Mouse (Mus musculus): ENCODE results near the gene Jade1.

Gene Jade1

DNA sequence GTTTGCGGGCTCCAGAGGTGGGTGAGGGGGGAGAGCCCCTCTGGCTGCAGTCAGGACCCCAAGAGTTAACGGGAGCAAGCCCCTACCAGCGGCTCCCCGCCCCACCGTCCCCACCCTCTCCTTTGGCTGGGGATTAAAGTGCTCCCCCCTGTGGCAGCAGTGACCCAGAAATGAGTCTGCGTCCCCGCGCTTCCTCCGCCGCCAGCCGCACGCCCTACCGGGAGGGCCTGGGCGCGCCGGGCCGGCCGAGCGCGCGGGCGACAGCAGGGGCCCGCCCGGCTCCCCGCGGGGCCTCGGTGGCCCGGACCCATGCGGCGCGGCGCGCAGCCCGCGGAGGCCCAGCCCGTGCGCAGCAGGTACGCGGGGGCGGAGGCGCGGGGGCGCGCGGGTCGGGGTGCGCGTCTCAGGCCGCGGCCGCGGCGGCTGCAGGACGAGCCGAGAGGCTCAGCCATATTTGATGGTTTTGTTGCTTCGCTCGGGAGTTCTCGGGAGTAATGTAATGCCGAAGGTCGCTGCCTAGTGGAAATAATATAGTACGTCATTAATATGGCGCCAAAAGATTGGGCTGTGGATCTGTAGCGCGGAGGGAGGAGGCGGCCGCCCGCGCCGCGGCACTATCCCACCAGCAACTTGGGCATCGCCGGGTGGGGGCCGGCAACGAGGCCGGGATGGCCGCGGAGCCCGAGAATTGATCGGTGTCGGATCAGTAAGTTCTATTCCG is 7.8 kb downstream of the Jade1 start:
- no peak for TF ChIP-seq GATA4 (IDR thresholded peaks at IDR 0.05; ENCODE audit: insufficient replicate concordance, low read length)

- no peak for TF ChIP-seq GATA4 (IDR thresholded peaks at IDR 0.05; ENCODE audit: insufficient replicate concordance, low read length)
These were observed 8.5 kb downstream of the Jade1 start for GRCm38 (mm10) chr3:41563997-41564396.

GRCm38 (mm10) chr3:41564471-41565213 is 9.1 kb downstream of the Jade1 start:
- no peak for TF ChIP-seq GATA4 (IDR thresholded peaks at IDR 0.05; ENCODE audit: insufficient replicate concordance, low read length)

DNA sequence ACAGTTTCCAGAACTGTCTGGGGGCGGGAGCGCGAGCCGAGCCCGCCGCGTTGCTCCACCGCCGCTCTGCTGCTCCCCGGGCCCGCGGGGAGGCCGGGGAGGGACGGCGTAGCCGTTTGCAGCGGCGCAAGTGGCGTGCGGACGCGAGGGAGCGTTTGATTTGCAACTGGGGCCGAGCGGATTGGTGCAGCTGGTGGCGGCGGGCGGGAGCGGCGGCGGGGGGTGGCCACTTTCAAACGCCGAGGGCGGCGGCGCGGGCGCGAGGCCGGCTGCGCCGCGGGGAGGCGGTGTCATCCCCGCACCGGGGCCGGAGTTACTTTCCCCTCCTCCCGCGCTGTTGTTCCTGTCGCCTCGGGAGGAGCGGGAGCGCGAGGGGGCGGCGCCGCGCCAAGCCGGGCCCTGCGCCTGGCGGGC is 9.9 kb downstream of the Jade1 start:
- TF ChIP-seq GATA4 (IDR thresholded peaks at IDR 0.05; ENCODE audit: insufficient replicate concordance, low read length) = no peak

- no peak for TF ChIP-seq GATA4 (IDR thresholded peaks at IDR 0.05; ENCODE audit: insufficient replicate concordance, low read length)
These were observed 10.4 kb downstream of the Jade1 start for GRCm38 (mm10) chr3:41565955-41566354.

DNA sequence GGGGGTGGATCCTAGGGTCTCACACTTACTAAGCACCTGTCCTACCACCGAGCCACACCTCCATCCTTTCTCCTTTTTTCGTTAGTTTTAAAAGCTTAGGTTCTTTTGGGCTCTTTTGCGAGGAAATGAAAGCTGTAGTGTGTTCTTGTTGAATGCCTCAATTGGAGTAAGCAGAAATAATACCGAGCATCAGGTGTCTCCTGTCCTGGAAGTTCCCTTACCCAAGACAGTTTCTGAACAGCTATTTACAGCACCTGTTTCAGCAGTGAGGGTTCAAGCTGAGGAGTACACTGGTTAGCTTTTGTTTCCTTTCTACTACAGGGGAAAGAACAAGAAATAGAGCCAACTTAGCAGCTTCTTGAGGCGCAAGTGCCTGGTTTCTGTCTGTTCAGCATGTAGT is 14.4 kb downstream of the Jade1 start:
- no peak for TF ChIP-seq GATA4 (IDR thresholded peaks at IDR 0.05; ENCODE audit: insufficient replicate concordance, low read length)

GRCm38 (mm10) chr3:41572131-41572530 is 16.6 kb downstream of the Jade1 start:
- no peak for TF ChIP-seq GATA4 (IDR thresholded peaks at IDR 0.05; ENCODE audit: insufficient replicate concordance, low read length)

DNA sequence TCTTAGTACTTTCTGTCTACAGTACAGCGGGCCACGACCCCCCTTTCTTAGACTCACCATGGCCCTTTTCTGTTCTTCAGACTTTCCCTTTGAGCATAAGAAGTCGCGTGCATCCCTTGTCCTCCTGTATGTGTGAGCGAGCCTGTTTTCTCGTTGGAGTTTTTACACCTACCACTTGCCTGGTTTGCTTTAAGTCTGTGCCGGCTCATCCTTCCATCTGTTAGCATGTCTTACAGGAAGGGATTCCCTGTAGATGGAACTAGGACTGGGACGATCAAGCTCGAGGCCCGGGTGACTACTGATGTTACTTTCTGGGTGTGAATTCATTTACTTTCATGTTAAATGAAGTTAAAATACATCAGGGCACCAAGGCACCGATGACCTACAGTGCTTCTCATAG is 17.4 kb downstream of the Jade1 start:
- TF ChIP-seq GATA4 (IDR thresholded peaks at IDR 0.05; ENCODE audit: insufficient replicate concordance, low read length) = no peak

DNA sequence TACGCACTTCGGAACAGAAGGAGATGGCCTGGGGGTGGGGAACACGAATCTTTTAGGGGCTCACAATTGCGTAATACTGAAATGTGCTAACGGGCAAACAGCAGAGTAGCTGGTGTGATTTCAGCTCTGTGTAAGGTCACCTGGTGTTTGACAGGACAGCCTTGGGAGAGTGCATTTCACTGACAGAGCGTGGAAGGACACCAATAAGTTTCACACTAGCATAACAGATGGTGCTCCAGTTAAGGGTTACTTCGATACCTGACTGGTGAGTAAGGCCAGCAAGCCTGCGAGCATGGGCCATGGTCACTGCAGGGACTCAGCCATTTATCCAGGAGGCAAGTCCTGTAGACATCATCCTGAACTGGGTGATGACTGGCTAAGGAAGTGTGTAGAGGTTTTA is 18.7 kb downstream of the Jade1 start:
- no peak for TF ChIP-seq GATA4 (IDR thresholded peaks at IDR 0.05; ENCODE audit: insufficient replicate concordance, low read length)

DNA sequence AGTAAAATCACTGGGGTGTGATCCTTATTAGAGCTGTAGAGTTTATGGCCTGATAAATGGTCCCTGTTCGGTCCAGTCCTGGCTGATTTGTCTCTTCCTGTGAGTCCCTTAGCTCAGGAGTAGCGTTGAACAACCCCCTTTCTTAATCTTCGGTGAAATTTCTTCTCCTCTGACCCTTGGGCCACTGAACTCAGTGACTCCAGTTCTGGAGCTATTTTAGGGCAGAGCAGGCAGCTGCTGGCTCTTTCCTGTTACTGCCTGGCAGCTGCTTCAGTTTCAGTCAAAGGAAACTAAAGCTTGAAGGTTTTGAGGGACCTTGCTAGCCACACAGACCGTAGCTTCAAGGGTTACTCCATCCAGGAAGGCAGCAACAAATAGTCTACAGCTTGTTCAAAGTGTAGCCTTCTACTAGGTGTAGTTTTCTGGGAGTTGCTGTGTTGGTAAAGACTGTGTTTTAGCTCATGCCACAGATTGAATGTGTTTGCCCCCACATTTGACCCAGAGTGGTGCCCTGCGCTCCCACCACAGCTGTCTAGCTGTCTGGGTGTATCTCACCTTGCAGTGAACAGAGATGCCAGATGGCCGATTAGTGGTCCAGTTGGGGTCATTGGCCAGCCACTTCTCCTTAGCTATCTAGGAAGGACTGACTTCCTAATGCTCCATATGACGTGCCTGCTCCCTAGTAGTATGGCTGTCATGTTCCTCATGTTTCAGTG is 19.3 kb downstream of the Jade1 start:
- TF ChIP-seq GATA4 (IDR thresholded peaks at IDR 0.05; ENCODE audit: insufficient replicate concordance, low read length) = no peak

DNA sequence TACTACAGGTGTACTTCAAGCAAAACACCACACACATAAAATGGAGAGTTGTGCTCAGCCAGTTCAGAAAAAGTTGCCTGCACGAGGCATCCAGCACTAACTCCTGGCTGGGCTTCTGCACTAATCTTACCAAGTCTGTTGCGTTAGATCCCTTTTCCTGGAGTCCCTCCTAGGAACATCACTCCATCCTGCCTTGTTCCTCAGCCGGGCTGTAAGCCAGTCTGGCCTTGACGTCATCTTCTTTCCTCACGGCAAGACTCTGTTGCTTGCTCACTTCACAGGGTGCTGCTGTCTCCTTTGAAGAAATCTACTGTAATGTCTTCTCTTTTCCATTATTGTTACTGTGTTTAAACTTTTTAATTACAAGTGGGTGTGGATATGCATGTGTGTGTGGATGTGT is 20.4 kb downstream of the Jade1 start:
- TF ChIP-seq GATA4 (IDR thresholded peaks at IDR 0.05; ENCODE audit: insufficient replicate concordance, low read length) = no peak

- TF ChIP-seq GATA4 (IDR thresholded peaks at IDR 0.05; ENCODE audit: insufficient replicate concordance, low read length) = no peak
These were observed 21.7 kb downstream of the Jade1 start for GRCm38 (mm10) chr3:41577240-41577639.

- TF ChIP-seq GATA4 (IDR thresholded peaks at IDR 0.05; ENCODE audit: insufficient replicate concordance, low read length) = no peak
These were observed 24.3 kb downstream of the Jade1 start for GRCm38 (mm10) chr3:41579873-41580272.

DNA sequence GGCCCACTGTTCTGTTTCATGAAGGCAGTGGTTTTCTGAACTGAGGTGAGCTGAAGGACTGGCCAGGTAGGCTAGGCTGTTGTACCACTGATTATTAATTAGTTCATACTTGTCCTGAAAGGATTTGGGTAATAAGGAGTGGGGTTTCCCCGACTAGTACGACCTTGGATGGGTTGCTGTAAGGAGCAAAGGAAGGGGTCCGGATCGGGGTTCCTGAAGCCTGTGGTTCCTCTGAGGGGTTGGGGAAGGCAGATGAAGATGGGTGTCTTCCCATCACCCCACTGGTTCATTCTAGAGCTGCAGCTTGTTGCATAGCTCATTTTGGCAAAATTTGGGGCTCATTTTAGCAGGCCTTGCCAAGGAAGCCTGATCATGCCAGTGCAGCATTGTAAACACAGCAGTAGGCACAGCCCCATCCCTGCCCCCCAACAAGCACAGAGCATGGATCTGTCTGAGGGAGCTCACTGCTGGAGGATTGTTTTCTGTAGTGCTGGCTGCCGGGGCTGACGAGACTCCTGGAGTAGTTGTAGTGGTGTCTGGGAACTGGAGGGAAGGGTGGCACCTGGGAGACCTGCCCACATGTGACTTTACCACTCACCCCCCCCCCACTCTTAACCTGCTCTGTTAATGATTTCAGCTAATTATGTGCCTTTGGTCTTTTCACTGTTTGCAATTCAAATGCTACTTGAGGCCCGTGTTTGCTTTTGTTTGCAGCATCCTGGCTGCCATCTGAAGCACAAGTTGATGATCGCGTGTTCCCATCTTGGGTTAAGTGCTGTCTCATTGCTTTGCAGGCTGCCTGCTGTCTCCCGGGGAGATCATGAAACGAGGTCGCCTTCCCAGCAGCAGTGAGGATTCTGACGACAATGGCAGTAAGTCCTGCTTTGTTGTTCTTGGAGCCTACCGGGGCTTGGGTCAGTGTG is 25.1 kb downstream of the Jade1 start:
- no peak for TF ChIP-seq GATA4 (IDR thresholded peaks at IDR 0.05; ENCODE audit: insufficient replicate concordance, low read length)

GRCm38 (mm10) chr3:41581436-41581835 is 25.9 kb downstream of the Jade1 start:
- no peak for TF ChIP-seq GATA4 (IDR thresholded peaks at IDR 0.05; ENCODE audit: insufficient replicate concordance, low read length)

Measured in liver, adult (tissue).